Mouse (Mus musculus) left cerebral cortex, postnatal 36 days (tissue): ENCODE measurements around the gene Nufip1. TPM values are rescaled to one million over a fixed set of nuclear protein-coding genes. Genes with fewer than 3 reads are reported as not detected.
A peak's percentile ranks its signal among the peaks of the same experiment; 100 is the strongest.

Experiments
- DNase-seq, 2 experiments: peaks; one replicate each; pipeline ENCODE4 v3.0.0; 2021 to 2022; ENCODE audit warnings: low spot score in 2 of 2, mixed read lengths in 1 of 2
- intact Hi-C: fragments of 180-260 bp; cut with DNase I; formaldehyde crosslinking; loops from one replicate; pipeline ENCODE4 v1.15.1; 2025
- total RNA-seq, 2 experiments: library from RNA; stranded (reverse); gene quantifications; 2 replicates each; pipeline ENCODE4 v1.2.3; 2021

Gene Nufip1
- total RNA-seq, 2 experiments from 2014 or later: 6.7 to 8.6 TPM

- peak in 1 of 2 experiments; percentile 14 for DNase-seq
- intact Hi-C loops: no loop called here
These were observed 59.3 kb downstream of the Nufip1 start for GRCm38 (mm10) chr14:76169876-76170466.

- intact Hi-C loops: no loop called here
- DNase-seq: no peak
These were observed 60.6 kb downstream of the Nufip1 start for GRCm38 (mm10) chr14:76171285-76171684.

DNA sequence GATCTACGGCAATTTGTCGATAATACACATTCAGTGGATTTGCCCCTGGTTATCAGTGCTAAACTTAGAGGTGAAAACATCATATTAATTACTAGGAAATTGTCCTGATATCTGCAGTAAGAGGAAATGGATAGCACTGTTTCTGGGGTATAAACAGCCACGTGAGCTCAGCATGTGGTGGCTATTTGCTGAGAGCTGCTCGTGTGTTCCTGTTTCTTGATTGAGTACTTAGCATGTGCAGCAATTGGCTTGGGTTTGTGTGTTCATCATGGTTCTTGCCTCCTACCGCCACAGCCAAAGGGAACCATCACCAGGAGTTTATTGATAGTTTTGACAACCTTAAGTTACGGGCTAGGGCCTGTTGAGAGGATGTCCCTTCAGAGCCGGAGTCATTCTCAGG, 63.6 kb downstream of the Nufip1 start:
- intact Hi-C loops: no loop called here
- no peak for DNase-seq

- no peak for DNase-seq
These were observed 65.1 kb downstream of the Nufip1 start for GRCm38 (mm10) chr14:76175808-76176207.

DNA sequence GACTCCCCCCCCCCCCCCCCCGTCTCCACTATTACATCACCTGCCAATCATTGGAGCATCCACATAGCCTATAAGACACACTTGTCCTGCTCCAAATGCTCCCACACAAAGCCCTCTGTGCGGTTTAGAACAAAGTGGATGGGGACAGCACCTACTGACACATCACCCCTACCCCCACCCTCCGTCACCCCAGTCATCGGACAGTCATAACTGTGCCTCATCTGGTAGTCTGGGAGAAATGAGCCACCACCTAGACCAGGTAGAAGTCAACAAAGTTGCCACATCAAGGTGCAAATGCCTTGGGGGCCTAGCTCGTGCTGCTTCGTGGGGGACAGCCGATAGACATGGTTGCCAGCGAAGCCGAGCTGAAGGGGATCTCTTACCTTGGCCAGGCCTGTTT, 66.5 kb downstream of the Nufip1 start:
- intact Hi-C loops: no loop called here
- no peak for DNase-seq

More at GRCm38 (mm10) chr14:76175808-76176207, 65.1 kb downstream of the Nufip1 start:
- intact Hi-C loops: no loop called here

GRCm38 (mm10) chr14:76178447-76178846, 67.8 kb downstream of the Nufip1 start:
- DNase-seq: no peak
- intact Hi-C loops: no loop called here

DNA sequence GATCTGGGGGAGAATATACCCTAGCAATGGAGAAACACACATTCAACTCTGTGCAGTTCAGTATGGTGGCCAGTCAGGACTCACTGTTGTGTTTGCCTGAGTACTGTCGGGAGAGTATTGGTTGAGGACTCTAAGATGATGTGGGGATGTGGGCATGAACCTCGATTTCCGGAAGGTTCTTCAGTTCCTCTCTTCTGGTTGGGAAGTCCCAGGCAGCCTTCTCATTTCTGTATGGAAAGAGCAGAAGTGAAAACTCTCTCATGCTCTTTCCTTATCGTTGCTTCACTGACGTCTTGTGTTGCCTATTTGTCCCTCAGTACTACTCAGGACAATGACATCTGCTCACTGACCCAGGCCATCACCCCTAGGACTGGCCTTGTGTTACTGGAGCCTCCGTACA, 68.7 kb downstream of the Nufip1 start:
- no peak for DNase-seq
- intact Hi-C loops: no loop called here

GRCm38 (mm10) chr14:76185358-76185757, 74.7 kb downstream of the Nufip1 start:
- DNase-seq: no peak
- intact Hi-C loops: no loop called here

DNA sequence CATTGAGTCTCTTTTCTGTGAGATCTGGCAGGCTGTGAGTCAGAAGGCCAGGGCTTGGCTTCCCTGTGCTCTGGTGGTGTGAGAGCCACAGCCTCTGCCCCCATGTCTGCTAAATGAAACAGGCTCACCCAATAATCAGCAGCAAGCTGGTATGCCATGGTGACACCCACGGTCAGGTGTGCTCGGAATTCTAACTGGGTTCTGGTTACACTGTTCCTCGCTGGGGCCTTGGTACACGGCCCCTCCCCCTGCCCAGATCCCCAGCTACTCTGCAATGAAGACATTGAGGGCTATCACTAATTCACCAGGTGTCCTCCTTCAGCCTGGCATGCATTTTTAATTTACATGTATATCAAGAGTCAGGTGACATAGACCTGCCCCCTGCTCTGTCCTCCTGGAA, 75.6 kb downstream of the Nufip1 start:
- intact Hi-C loops: no loop called here
- no peak for DNase-seq

Other genes with a start within 250 kb of the Nufip1 start
- gene Kctd4, start 155.9 kb upstream of the Nufip1 start, total RNA-seq: 10 to 100 TPM; 12.5 to 15.5 TPM
- gene Gtf2f2, start 100.0 kb upstream of the Nufip1 start, total RNA-seq: 10 to 100 TPM; 15.8 to 16.1 TPM
- 10 to 100 TPM; 22.2 to 22.8 TPM for gene Gpalpp1, start 131 bp upstream of the Nufip1 start, total RNA-seq